Mouse (Mus musculus) embryonic fibroblast, embryonic 13.5 days (primary cell): Measurements from ENCODE around the gene Pip4k2a.

ENCODE experiments used
- CTCF ChIP-seq: IDR thresholded peaks from 2 replicates; pipeline ENCODE4 v1.5.1; 2011; ENCODE audit warnings: mild to moderate bottlenecking, control low read depth, low read length, moderate library complexity, borderline replicate concordance; ENCODE audit not compliant: insufficient read depth
- POLR2A ChIP-seq: IDR thresholded peaks from 2 replicates; pipeline ENCODE4 v1.6.1; 2011; ENCODE audit warnings: low read depth, mild to moderate bottlenecking, control low read depth, low read length, moderate library complexity

- no peak for TF ChIP-seq POLR2A
- no peak for TF ChIP-seq CTCF
Measured at GRCm38 (mm10) chr2:18916042-18916407, 81.9 kb downstream of the Pip4k2a start.
